Mouse (Mus musculus): ENCODE data around the gene Yif1b. TPM values are rescaled to one million over a fixed set of nuclear protein-coding genes. Genes with fewer than 3 reads are reported as not detected.

The Yif1b gene
- total and polyA plus RNA-seq, 3 experiments = 55.2 to 162 (median 64.5) TPM

DNA sequence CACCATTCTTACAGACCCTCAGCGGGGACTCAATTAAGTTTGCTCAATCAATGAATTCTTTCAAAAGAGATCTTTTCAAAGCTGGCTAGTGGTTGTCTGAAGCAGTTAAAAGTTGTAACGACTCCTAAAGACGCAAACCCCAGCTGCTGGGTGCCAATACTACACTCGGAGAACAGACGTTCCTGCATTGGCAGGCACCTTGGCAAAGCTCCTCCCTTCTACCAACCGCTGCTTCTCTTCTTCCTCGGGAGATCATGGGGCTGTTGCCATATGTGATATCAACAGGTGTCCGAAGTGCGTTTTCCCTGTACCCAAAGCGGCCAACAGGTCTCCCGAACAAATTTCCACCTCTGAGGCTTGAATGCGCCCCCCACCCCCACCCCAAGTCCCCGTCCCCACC, 42.7 kb downstream of the Yif1b start:
- DNase-seq = no peak

DNA sequence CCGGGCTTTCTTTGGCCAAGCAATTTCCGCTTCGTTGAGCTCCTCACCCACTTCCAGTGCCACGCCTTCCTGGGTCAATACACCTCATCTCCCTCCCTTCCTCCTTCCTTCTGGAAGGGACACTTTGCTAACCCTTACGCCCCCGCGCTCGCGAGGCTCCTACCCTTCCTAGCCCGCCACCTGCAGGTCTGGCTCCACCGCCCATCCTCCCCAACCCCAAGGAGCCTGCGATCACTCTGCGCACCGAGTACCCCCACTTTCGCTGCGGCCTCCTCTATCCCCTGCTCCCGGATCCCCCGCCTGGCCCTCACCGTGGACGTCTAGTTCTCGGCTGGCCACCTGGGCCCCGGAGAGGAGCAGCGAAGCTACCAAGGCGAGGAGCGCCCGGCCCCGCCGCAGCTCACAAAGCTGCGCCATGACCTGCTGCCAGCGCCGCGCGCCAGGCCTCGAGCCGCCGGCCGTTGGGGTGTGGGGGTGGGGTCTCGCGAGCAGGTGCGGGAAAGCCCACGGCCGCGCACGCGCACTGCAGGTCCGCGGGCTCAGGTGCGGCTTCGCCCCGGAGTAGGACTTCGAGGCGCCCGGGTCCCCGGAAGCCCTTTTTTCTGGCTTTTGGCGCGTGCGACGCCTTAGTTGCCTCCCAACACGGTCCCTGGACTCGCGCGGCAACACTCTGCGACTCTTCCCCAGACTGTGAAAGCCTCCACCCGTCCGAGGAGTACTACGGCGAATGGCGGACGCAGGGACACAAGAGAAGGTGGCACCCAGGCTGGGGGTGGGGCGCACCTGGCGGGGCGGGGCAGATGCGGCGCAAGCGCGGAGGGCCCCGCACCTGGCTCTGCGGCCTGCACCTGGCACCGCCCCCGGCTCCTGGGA, 43.3 kb downstream of the Yif1b start, which contains the start of gene Spint2:
Gene Spint2, minus strand, starts transcription at position 712 of the 873 bp plus-strand sequence.
- DNase-seq = peak; percentile 86

DNA sequence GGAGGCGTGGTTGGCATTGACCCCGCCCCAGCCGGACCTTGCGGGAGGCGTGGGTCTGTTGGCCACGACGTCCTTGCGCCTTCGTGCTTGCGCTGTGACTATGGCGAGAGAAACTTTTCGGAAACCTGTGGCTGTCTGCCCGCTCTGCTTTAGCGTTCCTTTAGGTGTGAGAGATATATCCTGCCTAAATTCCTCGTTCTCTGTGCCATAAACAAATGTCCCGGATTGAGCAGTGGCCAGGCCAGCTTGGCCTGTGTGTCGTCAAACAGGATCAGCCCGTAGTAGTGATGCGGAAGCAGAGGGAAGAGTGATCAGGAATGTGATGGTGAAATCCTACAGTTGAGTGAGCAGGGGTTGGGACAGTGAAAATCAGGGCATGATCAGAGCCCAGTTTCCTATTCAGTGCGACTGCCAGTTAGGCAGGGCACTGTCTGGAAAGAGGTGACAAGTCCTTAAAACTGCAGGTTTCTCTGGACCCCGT, 44.0 kb downstream of the Yif1b start:
- DNase-seq = no peak

DNA sequence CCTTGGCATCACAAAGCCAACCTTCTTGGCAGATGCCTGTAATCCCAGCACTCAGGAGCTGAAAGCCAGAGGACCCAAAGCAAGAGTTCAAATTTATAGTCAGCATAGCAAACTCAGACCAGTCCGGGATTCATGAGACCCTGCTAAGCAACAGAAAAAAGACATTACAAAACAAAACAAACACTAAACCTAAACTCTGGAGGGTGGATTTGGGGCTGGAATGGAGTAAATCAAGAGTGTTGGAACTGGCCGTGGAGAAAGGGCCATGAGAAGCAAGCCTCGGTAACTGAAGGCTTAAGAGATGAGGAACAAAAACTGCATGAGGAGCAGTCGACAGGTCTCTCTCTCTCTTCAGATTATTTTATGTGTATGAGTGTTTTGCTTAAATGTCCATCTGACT, 45.7 kb downstream of the Yif1b start:
- DNase-seq = no peak

DNA sequence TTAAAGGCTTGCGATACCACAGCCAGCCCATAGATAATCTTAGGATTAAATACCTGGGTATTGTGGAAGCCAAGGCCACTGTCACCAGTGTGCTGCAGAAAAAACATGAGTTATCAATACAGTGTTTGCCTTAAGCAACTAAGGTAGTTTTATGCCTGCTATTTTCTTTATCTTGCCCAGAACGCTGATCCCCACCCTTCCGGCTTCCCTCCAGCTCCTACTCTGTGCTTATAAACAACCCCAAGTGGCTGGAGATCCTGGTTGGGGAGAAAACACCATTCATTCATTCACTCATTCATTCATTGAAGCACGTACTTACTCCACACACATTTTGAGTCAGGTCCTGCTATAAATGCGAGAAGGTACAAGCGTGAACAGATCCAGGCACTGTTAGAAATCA, 46.4 kb downstream of the Yif1b start:
- DNase-seq = no peak

DNA sequence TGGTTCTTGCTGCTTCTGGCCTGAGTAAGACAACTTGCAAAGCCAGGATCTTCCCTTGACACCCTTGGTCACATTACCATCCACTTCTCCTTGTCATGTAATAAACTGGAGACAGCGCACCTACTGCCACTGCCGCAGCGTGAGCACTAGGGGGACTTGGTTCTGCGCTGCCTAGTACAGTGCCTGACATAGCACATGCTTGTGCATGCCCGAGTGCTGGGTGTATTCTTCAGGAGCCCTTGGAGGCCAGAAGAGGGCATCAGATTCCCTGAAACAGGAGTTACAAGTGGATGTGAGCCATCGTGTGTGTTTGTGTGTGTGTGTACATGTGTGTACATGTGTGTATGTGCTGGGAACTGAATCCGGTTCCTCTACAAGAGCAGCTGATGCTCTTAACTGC, 49.4 kb downstream of the Yif1b start:
- no peak for DNase-seq

DNA sequence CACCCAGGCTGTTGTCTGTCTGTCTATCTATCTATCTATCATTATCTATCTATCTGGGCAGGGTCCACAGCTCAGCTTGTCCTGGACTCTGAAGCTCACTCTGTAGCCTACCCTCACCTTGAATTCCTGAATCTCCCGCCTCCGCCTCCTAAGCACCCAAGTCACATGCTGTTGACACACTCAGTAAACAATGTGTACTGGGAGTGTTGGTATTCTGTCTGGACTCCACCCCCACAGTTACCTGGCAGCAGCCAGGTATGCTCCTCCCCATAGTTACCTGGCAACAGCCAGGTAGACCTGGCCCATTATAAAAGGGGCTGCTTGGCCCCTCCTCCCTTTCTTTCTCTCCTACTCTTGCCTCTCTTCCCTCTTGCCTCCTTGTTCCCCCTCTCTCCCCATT, 50.0 kb downstream of the Yif1b start:
- DNase-seq = no peak

DNA sequence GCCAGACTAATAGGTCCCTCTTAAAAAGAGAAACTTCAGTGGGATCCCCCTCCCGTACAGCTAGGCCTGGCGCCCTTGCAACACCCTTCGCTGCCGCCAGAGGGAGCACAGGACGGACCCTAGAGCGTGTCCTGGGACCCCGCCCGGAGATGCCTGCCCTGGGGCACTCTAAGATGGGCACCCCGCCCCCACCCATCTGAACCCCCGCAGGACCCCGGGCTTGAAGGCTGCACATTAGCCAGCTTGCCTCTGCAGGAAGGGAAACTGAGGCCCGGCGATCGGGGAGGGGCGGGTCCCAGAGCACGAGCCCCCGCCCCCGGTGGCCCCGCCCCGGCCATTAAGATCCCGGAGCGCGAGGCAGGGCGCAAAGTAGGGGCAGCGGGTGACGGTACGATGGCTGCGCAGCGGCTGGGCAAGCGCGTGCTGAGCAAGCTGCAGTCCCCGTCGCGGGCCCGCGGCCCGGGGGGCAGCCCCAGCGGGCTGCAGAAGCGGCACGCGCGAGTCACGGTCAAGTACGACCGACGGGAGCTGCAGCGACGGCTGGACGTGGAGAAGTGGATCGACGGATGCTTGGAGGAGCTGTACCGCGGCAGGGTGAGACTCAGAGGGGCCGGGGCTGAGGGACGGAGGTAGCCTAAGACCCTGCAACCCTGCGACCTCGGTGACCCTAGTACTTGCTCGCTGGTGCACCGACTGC, 51.0 kb downstream of the Yif1b start, which contains the start of gene Ppp1r14a:
Gene Ppp1r14a, plus strand, starts transcription at position 367 of the 697 bp plus-strand sequence.
- DNase-seq = peak; percentile 66

DNA sequence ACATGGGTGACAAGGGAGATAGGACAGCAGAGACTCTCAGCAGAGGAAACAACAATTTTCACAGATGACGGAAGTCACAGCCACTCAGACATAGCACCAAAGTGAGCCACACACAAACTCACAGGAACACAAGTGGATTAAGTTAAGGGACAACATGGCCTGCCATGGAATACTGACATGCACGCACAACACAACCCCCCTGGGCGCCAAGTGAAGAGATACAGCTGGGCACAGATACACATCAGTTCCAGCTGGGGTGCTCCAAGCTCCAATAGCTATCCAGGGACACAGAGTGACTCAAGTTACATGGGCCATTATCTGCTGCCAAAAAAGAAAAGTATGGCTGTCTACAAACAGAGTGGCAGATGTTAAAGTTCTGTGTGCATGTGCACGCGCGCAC, 51.7 kb downstream of the Yif1b start:
- DNase-seq = no peak

DNA sequence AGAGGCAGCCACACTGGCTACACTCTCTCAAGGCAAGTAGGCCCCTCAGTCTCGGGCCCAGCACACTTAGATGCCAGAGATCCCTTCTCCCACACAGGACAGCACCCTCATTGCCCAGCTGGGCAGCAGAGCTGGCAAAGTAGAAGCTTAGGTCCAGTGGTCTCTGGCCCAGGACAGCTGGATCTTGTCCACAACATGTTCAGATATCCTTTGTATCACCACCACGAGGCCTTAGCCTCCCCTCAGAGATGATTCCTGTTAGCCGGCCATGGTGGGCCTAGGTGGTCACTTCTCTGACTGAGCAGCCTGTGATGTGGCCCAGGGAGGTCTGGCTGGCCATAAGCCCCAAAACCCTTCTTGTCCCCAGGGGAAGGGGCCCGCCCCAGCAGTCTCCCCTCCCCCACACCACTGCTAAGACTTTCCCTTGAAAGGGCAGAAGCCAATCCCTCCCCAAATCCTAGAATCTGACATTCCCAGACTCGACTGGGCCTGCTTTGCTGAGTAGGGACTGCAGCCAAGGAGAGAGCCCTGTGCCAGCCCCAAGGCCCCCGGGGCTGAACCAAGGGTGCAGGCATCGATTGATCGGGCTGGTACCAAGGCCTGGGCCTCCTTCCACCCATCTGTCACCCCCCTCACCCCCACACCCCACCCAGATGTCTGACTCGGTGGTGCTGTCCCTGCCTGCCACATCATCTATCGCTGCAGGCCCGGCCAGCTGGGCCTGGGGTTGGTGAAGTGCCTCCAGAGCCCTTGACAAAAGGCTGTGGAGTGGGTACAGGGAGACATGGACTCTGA, 52.8 kb downstream of the Yif1b start:
- DNase-seq = no peak

DNA sequence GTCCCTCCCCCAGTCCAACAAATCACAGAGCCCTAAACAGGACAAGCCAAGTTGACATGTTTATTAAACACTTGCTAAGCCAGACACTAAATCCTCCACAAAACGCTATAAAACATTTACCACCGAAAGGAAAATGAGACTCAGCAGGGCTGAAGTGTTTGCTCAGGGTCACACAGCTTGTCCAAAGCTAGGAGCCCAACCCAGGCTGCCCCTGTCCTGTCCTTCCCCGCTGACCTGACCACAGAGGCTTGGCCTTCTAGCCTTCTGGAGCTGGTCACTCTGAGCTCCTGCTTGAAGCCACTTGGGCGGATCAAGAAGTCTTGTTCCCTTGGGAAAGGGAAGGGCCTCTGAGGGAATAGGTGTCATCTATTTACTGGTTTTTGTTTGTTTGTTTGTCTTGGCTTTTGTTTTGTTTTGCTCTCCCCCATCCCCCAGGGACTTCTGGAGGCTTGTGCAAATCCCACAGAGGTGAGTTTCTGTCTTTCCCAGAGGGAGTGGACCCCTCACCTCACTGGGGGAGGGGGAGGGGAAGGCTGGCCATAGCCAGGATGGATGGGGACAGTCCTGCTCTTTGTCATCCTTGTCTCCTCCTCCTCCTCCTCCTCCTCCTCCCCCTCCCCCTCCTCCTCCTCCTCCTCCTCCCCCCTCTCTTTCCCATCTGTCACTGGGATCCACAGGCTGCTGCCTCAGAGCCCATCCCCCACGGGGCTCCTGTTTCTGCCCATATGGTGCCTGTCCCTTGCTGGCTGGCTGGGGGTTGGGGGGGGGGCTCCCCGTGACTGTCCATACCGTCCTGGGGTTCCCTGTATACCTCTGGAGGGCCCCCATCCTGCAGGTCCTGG, 53.7 kb downstream of the Yif1b start:
- DNase-seq = no peak

DNA sequence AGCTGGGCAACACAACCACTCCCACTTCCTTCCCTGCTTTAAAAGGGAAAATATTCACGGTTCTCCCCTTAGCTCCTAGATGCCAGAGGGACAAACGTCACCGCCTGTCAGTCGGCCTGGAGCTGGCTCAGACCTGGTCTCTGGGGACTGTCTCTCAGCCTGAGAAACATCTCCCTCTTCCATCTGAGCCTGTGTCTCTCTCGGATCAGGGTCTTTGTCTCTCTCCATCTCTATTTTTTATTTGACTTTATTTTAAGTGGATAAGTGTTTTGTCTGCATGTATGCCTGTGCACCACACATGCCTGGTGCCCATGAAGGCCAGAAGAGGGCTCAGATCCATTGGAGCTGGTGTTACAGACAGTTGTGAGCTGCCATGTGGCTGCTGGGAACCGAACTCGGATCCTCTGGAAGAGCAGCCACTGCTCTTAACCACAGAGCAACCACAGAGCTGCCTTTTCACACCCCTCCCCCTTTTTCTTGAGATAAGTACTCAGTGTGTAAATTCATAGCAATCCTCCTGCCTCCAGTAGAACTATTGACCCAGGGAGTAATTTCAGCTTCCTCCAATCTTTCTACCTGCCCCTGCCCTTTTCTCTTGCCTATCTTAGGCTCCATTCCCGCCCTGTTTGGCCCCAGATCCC, 54.4 kb downstream of the Yif1b start:
- no peak for DNase-seq

DNA sequence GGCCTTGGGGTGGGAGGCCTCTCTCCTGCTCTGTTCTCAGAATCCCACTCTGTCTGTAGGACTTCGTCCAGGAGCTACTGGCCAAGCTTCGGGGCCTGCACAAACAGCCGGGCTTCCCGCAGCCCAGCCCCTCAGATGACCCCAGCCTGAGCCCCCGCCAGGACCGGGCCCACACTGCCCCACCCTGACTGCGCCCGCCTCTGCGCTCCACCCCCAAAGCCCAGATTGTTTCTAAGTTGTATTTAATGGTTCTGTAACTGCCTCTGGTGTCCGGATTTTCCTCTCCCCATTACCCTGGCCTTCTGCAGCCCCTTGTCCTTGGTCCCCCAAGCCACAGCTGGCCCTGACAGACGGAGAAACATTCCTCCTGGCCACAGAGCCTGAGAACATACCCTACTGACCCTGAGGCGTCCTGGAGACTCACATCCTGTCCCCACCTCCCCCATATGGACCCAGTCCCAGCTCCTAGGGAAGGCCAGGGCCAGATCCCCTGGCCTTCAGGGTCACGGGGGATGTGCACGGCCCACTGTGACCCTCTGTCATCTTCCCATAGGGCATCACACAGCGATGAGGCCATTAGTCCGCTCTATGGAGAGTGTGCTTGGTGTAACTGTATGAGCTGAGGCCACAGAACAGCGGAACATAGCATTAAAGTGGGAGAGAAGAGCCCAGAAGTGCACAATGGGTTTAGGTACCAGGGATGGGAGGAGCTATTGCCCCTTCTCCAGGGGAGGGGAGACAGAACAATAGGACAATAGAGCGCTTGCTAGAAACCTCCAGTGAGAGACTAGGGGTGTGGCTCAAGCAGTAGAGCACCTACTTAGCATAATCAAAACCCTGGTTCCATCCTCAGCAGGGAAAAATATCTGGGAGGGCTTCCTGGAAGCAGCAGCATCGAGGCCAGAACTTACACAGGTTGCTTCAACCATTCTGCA, 55.3 kb downstream of the Yif1b start:
- DNase-seq = no peak

DNA sequence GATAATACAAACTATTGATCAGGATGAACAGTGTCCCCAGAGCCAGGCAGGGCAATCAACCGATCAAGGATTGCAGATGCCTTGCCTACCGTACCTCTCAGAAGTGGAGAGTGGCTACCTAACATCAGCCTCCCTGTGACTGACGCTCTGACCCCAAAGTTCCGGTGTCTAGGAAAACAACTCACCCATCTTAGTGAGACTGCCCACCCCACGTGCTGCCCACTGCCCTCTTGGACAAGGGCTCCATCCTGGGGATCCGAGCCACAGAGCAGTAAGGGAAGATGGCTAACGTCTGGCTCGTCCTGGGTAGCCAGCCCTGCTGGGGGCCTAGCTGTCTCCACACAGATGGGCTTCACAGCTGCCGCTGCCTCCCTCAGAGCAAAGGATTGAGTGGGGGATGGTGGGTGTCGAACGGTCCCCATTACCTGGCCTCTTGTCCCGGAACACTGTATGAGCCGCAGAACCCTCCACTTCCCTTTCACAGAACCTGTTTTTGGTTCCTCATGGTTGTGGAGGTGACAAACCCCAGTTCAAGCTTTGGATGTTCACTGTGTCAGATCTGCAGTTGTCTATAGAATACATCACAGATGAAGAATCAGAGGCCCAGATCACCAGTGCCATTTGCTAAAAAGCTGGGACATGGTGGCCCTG, 56.1 kb downstream of the Yif1b start:
- DNase-seq = no peak

DNA sequence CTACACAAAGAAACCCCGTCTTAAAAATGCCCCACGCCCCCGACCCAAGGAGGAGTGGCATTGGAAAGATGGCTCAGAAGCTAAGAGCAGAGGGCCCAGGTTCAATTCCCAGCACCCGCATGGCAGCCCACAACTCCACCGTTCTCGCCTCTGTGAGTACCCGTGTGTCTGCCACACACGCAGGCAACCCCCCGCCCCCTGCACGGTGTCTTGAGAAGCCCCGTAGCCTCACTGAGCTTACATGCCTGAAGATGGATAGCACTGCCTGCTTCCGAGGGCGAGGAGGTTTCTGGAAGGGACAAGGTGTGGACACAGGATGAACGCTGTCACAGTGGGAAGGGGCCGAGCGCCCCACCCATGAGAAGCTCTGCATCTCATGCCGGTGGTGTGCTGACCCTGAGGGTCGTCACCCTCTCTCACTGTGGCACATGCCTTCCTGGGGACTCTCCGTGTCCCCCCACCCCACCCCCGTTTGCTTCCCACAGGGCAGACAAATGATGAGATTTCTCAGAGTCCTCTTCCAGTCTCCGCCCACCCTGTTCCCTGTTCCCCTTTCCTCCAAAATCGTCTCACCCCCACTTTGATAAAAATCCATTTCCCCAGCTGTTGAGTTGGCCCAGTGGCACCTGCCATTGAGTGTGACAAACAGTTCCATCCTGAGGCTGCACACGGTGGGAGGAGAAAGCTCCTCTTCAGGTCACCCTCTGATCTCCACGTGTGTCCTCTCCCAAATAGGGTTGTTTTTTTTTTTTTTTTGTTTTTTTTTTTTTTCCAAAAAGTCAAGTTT, 57.9 kb downstream of the Yif1b start:
- no peak for DNase-seq

DNA sequence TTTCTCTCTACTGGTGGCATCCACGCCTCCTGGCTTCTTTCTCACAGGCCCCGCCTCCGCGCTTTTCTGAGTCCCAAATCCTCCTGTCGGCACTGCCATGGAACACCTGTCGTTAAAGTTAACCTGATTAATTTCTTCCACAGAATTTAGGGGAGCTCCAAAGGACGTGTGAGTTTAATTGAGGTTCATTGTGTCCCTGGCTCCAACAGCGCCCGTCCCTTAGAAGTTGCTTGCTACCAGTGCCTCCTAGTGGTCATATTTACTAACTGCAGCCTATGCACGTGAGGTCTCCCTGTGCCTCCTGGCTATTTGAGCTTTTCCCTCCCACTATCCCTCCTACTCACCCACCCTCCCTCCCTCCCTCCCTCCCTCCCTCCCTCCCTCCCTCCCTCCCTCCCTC, 58.9 kb downstream of the Yif1b start:
- peak; percentile 64 for DNase-seq
